Mouse (Mus musculus) megakaryocyte, embryonic 14.5 days (primary cell): ENCODE results near the gene Uqcr11.

Experiments used
- FLI1 ChIP-seq: IDR thresholded peaks from 2 replicates; pipeline ENCODE4 v1.6.1; 2012; ENCODE audit warnings: low read length, inconsistent platforms, mixed read lengths
- GATA1 ChIP-seq: IDR thresholded peaks from 3 replicates; pipeline ENCODE4 v1.6.1; 2012; ENCODE audit warnings: mixed read lengths, low read length, inconsistent platforms, borderline replicate concordance

- TF ChIP-seq FLI1 (no peak), GATA1 (no peak)
Observed at GRCm38 (mm10) chr10:80386735-80387471, 19.7 kb downstream of the Uqcr11 start.
